Mouse (Mus musculus) c-Kit-positive CD71-positive TER-119-negative erythroid progenitor cells, embryonic 14.5 days (primary cell): ENCODE measurements around the gene Wwtr1.

Experiments used
- DNase-seq: peaks from one replicate; pipeline ENCODE4 v3.0.0-alpha.2; 2013; ENCODE audit warnings: low read depth

The Wwtr1 gene

DNA sequence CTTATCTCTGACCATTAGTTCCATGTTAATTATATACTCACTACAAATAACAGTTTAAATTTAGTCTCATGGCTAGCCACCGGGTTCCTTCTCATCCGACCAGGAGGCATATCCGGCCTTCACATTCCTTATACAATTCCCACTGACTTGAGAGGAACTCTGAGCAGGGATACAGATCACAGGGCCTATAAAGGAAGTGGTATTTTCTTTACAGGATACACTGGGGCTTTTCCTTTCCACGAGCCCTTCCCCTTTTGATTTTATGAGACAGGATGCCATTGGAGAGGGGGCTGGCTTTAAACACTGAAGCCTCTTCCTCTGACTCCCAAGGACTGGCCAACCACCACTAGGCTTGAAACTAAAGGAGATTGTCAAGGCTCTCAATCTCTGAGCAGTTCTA lies 59.6 kb downstream of the Wwtr1 start:
- DNase-seq, result no peak

DNA sequence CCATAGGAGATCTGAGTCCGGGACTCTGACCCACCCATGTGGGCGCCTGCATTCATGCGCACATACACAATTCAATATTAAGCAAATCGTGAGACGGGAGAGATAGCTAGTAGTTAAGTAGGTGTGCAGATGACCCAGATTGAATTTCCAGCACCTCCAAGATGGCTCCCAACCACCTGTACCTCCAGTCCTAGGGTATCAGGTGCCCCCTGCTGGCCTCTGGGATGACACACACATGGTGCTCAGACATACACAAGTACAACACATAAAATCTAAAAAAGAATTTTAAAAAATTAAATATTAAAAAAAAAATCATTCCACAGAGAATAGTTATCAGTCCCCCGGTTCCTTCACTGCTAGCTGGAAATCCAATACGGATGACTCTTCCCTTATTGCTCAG lies 60.7 kb downstream of the Wwtr1 start:
- DNase-seq, result no peak

DNA sequence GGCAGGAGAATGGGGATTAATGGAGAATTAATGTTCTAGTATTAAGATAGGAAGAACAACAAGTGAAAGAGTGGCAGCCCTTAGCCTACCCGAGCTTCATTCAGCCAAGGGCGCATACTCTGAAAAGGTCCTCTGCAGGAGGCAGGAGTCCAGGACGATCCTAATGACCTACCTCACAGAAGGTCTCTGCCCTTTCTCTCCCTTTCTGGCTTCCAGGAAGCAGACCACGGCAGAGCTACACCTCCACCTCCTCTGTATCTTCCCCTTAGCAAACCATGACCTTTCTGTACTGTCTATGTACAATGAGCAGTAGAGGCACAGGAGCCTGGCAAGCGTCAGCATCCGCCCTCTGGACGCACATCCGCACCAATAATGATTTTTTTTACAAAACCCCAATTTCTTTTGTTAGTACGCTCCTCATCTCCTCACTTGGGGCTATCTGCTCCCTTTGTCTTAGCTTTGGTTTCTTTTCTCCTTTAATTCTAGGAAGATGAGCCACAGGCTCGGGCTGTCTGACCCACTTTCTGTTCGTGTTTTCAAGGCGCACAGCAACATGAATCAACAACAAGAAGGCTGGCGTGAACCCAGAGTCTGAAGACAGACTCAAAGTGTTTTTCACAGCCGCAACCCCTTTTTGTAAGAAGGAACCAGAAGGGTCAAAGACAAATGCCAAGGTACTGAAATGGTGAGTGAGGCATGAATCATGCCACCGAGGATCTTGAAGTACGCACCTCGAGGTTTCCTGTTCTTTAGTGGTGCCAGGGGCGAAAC lies 63.7 kb downstream of the Wwtr1 start:
- DNase-seq, result no peak

DNA sequence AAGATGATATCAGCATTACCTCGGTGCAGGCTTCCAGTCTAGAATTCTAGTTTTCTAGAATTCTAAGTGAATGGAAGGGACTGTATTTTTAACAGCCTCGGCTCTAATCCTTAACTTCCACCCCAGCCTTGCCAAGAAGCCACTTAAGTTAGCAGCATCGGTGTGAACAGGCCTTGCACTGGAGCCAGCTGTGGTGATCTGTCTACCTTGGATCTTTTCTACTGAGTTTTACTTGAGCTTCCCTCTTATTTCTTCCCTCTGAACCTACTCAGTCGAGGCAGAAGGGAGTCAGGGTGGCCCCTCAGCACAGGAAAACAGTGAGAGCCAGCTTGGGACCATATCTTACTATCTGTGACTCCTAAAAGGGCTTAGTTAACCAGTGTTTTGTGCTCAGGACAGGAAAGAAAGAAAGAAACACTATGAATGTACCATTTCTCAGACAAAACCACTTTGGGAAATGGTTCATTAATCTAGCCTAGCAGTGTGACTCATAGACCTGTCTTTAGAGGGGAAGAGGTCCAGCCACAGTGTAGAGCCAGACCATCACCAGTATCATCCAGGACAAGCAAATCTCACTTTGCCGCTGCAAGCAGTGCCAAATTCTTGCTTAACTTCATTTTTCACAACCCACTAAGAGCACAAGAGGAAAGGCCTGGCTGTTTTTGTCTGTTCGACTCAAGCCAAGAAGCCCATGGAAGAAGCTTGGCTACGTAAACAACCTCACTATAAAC lies 65.6 kb downstream of the Wwtr1 start:
- no peak for DNase-seq

DNA sequence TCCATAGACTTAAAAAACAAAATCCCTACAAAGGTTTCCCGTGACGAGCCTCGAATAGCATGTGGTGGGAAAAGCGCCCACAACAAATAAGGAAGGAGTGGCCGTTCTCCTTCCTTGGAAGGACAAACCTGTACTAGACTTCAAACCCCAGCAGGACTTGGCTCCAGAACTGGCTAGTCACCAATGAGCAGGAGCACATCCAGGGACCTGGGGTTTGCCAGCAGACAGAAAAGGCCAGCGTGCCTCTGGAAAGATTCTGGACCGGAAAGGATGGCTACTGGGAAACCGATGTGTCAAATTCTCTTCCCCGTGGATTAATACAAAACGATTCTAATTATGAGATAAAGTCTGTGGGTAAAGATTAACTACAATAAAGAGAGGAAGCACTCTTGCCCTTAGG lies 69.7 kb downstream of the Wwtr1 start:
- no peak for DNase-seq

DNA sequence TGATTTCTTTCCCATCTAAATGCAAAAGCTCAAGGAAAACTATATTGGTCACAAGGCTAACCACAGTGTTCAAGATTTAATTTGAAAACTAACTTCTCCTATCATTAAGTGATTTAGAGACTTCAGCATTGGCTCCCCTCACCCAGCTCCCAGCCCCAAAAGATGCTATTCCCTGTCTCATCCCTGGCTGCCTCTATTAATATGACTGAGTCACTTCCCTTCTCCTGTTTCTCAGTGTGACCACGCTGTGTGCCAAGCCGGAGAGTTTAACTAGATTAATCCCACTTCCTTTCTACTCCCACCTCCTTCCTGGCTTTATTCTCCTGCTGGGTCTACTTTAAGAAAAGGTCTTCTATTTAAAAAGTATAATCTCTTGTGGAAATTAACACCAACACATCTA lies 71.0 kb downstream of the Wwtr1 start:
- DNase-seq, result no peak

DNA sequence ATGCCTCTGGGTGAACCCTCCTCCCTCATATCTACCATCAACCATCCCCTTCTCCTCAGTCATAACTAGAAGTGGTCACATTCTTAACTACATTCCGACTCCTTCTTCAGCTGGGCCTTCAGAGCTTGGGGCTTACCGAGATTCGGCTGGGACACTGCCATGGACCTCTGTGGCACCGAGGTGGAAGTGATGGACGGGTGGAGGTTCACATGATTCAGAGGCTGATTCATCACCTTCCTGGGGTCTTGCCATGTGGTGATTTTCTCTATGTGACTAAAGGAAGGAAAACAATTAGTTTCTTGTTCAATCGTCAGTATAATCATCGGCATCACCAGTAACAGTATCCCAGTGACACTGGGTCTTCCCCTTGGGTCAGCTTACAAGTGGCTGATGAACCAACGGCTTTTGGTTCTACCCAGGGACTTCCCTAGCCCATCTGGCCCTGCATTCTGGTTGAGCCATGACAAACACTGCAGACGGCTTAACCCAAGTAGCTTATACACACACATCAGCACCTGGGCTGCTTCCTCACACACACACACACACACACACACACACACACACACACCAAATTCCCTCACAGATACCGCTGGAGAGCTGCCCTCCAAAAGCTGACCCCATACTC lies 74.0 kb downstream of the Wwtr1 start:
- DNase-seq, result no peak

DNA sequence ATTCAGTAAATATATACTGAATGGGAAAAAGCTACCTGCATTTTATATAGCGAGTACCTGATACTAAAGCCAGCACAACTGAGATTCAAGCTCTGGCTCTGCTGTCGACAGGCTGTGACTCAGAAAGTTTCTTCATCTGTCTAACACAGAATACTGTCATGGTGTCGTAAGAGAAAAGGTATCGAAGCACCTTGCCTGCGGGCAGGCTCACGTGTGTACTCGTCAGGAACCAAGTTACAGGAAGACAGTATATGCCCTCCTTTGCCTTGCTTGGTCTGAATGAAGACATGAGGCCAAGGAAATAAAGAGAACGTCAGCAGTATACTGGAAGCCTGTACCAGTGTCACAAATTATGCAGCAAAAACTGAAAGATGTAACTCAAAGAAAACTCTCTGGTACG lies 74.9 kb downstream of the Wwtr1 start:
- DNase-seq, result no peak

DNA sequence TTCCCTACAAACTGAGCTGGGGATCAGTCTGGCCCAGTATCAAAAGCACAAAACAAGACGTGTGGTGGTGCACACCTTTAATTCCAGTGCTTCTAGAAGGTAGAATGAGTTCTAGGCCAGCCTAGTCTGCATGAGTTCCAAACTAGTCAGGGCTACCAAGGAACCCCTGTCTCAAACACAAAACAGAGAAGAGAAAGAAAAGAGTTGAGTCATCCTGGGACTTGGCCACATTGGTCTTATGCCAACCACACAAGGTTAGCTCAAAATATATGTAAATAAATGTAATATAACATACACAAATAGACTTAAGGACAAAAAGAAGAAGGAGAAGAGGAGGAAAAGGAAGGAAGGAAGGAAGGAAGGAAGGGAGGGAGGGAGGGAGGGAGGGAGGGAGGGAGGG lies 77.9 kb downstream of the Wwtr1 start:
- DNase-seq, result no peak

DNA sequence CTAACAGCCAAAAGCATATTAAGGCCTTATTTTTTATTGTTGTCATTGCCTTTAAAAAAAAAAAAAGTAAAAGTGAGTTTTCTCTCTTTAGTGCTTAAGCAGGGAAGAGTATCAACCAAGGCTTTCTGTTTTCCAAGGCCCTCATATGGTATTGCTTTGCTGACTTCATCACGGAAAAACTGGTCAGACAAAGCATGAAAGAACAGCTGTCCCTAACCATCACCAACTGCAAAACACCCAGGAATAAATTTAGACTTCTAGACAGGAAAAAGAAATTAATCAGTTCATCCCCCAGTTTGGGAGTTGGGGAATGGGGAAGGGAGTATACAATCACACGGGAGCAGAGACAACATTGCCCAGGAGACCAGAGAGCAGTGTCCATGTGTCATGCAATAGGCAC lies 79.3 kb downstream of the Wwtr1 start:
- no peak for DNase-seq

DNA sequence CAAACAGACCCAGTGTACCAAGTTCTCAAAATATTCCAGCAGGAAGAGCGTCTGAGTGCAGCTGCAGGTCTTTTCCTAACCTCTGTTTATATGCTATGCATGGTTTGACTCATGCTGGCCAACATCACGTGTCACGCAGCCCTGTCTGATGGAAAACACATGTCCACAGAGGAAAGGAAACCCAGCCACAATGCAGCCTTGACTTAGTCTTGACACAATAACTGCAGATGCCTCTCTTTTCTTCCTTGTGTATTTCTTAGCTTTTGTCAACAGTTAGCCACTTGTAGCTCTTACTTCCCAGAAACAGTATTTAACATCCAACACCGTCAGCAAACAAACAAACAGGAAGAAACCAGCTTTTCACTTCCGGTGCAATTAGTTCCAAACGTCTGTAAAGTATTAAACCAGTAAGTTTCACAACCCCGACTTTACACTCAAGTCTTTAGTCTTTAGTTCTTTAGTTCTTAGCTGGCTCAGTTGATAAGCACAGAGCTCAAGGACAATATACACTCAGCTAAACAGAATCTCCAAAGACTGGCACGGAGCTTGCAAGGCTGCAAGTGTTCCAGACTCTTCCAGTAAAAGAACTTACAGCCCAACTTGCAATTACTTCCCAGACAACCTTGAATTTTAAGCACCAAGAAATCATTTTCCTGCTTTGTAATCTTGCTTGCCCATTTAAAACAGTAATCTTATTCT lies 88.1 kb downstream of the Wwtr1 start:
- no peak for DNase-seq

DNA sequence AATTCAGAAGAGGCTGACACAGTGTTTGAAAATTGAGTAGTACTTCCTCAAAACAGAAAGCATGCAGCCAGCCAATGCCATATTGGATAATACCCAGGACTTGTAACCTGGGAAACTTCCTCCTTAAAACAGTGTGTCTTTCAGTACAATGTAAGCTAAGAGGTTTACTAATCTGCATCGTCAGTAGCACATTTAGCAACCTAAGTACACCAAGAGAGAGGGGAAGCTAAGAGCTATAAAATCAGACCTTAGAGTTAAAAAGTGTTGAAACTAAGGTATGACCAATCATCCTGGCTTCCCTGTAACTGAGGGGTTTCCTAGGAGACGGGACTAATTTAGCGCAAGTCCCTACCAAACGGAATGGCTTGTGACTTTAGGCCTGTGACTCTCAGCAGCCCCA lies 89.6 kb downstream of the Wwtr1 start:
- DNase-seq, result no peak

DNA sequence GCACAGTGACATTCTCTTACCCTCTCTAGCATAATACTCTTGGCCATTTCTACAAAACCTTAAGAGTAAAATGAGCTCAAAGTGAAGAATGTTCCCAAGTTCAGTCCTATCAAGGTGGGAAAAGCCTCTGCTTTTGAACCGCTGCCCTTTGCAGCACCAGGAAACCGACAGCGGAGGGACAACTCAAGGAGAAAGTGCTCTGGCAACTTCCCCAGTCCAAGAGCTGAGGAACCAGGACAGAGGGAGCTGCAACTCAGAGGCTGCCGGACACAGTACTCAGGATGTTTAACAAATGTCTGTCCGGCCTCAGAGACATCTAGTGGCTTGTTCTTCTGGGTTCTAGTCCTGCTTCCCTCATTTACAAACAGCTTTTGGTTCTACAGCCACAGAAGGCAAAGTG lies 93.7 kb downstream of the Wwtr1 start:
- DNase-seq, result no peak

DNA sequence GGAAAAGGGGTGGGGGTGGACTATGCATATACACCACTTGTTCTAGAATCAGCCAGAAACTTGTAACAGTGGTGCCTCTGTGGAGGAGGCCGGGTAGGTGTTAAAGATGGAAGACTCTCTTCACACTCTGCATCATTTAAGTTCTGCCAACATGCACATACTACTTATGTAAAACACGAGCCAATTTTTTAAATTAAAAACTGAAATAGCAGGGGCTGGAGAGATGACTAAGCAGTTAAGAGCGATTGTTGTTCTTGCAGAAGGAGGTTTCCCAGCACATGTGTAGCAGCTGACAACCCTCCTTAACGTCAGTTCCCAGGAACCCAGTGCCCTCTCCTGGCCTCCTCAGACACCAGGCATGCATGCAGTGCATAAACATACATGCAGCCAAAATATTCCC lies 95.1 kb downstream of the Wwtr1 start:
- DNase-seq, result no peak

DNA sequence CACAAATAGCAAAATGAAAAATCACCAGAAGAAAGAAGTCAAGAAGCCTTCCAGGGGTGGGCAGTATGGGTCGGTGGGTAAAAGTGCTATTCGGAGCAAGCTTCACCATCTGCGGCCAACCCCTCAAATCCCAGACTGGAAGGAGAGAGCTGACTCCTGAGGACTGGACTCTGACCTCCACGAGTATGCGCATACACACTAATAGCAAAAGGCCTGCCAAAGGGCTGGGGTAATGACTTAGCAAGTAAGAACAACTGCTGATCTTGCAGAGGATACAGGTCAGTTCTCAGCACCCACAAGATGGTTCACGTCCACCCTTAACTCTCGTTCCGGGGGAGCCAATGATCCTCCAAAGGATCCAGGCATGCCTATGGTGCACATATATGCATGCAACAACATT lies 101.3 kb downstream of the Wwtr1 start:
- DNase-seq, result no peak

DNA sequence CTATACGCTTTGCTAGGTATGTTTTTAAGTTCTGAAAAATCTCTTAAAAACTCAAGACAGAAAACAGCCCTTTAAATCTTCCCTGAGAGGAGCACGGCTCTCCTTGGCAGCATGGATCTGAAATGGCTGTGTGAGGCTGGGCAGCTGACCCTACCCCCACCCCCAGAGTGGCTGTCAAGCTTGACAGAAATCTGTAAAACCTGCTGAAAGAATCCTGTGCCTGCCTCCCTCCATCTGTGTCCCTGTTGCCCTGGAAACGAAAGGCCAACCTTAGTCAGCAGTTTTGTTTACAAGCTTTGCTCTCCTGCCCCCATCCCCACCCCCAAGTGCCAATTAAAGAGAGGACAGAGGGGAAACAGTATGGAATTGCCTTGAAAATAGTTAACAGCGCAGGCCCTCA lies 103.3 kb downstream of the Wwtr1 start:
- no peak for DNase-seq

DNA sequence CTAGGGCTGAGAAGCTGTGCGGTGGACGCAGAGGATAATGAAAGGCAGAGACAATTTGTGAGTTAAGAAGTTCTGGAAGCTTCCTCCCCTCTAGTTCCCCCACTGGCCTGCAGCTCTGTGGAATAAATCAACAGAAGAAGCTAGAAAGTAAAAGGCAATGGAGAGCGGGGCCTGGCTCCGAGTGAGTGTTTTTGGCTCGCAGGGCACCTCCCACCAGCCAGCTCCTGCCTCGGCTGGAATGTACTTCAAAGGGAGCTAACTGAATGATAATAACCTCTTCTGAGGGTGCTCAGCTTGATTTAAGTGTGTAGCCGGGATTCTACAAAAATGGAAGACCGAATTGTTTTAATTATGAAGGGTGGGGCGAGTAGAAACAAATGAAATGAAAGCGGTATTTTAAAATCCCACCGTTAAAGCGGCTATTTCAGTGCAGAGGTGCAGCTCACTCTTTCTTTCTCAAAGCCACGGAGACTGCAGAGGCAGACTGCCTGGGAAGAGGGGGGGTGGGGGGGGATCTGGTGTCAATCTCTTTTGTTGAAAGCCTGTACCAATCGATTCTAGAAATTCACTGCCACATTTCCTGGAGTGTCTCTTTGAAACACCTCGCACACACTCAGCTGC lies 104.6 kb downstream of the Wwtr1 start:
- DNase-seq, result no peak

DNA sequence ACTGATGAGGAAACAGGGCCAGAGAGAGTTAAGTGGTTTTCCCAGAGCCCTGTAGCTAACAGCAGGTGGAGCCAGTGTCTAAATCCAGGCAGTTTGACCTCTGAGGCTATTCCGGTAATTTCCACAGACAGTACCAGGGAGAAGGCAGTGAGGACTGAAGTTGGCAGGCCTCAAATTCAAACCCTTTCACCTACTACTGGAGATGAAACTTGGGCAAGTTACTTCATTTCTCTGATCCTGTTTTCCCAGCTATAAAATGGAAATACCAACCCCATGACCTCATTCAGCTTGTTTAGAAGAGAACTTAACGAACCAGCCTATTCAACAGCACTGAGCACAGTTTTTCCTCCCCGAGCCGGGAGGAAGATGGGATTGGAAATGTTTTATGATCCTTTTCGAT lies 105.4 kb downstream of the Wwtr1 start:
- no peak for DNase-seq

DNA sequence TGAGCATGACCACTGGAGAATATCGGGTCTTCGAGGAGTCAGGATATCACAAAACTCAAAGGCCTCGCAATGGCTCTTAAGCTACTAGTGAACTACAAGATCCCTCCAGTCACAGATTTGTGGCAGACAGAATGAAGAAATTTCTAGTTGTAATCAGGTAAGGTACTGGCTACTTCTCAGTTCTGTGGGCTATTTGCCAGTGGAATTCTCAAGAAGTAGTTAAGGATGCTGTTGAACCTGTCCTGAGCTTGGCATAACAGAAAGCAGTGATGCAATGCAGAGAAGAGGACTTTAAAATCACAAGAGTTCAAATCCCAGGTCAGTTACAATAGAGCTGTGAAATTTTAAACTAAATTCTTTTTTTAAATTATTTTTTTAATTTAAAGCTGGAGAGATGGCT lies 106.4 kb downstream of the Wwtr1 start:
- DNase-seq, result no peak

DNA sequence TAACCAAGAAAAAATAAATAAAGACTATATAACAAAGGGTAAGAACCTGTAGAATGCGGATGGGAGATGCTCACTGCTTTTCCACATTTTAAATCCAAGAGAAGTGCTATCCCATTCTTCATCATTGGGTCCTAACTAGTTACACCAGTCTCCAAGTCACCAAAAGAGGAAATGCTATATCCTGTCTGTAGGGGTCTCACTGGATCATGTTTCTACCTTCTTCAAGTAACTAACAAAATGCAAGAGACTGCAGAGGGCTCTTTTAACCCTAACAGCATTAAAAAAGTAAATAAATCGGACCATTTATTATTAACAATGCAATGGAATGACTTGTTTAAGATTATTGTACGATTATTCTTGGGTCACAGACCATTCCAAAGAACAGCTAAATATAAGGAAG lies 109.4 kb downstream of the Wwtr1 start:
- DNase-seq, result no peak

DNA sequence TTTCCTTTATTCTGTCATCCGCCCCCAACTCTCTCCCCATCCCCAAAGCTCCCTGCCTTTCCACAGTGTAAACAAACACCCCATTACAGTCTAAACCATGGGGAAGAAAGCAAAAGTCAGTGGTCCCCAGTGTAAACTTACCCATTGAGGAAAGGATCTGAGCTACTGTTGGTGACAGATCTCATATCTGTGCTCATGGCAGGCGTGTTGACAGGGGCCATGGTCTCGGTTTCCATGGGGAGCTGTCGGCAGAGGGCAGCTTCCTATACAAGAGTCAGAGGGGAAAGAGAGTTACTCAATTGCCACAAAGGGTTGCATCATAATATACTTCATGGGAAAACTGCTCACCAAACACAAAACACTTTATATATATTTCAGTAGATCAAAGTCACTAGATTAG lies 112.4 kb downstream of the Wwtr1 start:
- no peak for DNase-seq

DNA sequence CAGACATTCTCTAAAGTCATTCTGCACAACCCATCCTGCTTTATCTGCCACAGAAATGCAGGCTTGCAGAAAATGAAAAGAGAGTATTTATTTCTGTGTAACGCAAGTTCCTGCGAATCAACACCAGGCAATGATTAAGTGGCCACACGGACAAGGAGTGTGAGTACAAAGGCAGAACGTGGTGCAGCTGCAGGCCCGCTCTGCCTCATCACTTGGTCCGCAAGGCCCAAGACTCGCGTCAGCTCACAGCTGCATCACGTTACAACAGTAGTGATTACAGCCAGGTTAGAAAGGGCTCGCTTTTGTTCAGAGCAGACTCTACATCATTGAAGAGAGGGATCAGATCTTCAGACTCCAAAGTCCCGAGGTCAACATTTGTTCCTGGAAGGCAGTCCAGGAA lies 117.1 kb downstream of the Wwtr1 start:
- DNase-seq, result no peak
